Mouse (Mus musculus) hindbrain, embryonic 12.5 days (tissue): ENCODE results near the gene Rabggta. TPM values are rescaled to one million over a fixed set of nuclear protein-coding genes. Genes with fewer than 3 reads are reported as not detected.

ENCODE experiments used
- ATAC-seq: fragments of 200-750 bp; cut with Nextera tagmentation; 2 replicates; pipeline ENCODE4 v1.8.0; 2017; ENCODE audit warnings: moderate TSS enrichment; ENCODE audit not compliant: low FRiP score
- H3K27ac ChIP-seq: fragments of 300-500 bp; sonication (generic); 2 replicates; pipeline ENCODE4 v1.5.1; 2016; ENCODE audit warnings: mild to moderate bottlenecking
- H3K27me3 ChIP-seq: fragments of 300-500 bp; sonication (generic); 2 replicates; pipeline ENCODE4 v1.6.1; 2016; ENCODE audit warnings: mild to moderate bottlenecking
- H3K36me3 ChIP-seq: fragments of 300-500 bp; sonication (generic); 2 replicates; pipeline ENCODE4 v1.6.1; 2016; ENCODE audit warnings: mild to moderate bottlenecking
- H3K4me1 ChIP-seq: fragments of 300-500 bp; sonication (generic); 2 replicates; pipeline ENCODE4 v1.6.1; 2016
- H3K4me2 ChIP-seq: fragments of 300-500 bp; sonication (generic); replicated peaks from 2 replicates; pipeline ENCODE4 v1.6.1; 2016; ENCODE audit warnings: mild to moderate bottlenecking
- H3K4me3 ChIP-seq: fragments of 300-500 bp; sonication (generic); 2 replicates; pipeline ENCODE4 v1.5.1; 2016; ENCODE audit warnings: mild to moderate bottlenecking
- H3K9ac ChIP-seq: fragments of 300-500 bp; sonication (generic); 2 replicates; pipeline ENCODE4 v1.6.1; 2016; ENCODE audit warnings: mild to moderate bottlenecking, moderate library complexity
- H3K9me3 ChIP-seq: fragments of 300-500 bp; sonication (generic); replicated peaks from 2 replicates; pipeline ENCODE4 v1.6.1; 2016; ENCODE audit warnings: mild to moderate bottlenecking
- WGBS: fragments of 180-500 bp; shearing (Covaris S2); methylation state at CpG from one replicate; pipeline ENCODE4 v1.1.7; 2016; 5-methylcytosine and 5-hydroxymethylcytosine counted together
- polyA plus RNA-seq: library from polyadenylated mRNA; unstranded; fragments of >200 nt; fragmentation: Nextera tagmentation; extraction: Ambion mirVana; gene quantifications from 2 replicates; pipeline ENCODE4 v1.2.1, GENCODE M21; 2016

Rabggta gene
- polyA plus RNA-seq, 1 experiment from 2014 or later, result 38.1 TPM

GRCm38 (mm10) chr14:55713007-55713728 lies 8.9 kb downstream of the Rabggta start:
- H3K9me3 ChIP-seq, result no peaks in the 10 kb centered on the region
- H3K4me3 ChIP-seq, result no peak overlapping the region
- no peak overlapping the region for H3K27ac ChIP-seq
- H3K4me1 ChIP-seq, result no peaks in the 10 kb centered on the region
- peaks cover 28% of the 10 kb centered on the region for H3K27me3 ChIP-seq
- peaks cover 21% of the 10 kb centered on the region for H3K36me3 ChIP-seq
- no peak overlapping the region for H3K9ac ChIP-seq
- H3K4me2 ChIP-seq, result 0 out of 2 replicates have a peak overlapping the region, but pooled peaks have one; percentile 3
- 14% methylated on average over 24 of the region's 25 CpGs for WGBS
- ATAC-seq, result no peak

- H3K27ac ChIP-seq, result no peak overlapping the region
- WGBS, result 86% methylated on average over 7 of the region's 7 CpGs
- H3K4me1 ChIP-seq, result no peaks in the 10 kb centered on the region
- no peaks in the 10 kb centered on the region for H3K9me3 ChIP-seq
- peaks cover 8% of the 10 kb centered on the region; the same call in 1 of the 2 replicates for H3K36me3 ChIP-seq
- peaks cover 28% of the 10 kb centered on the region for H3K27me3 ChIP-seq
- no peak overlapping the region for H3K4me2 ChIP-seq
- ATAC-seq, result no peak
- no peak overlapping the region for H3K4me3 ChIP-seq
- H3K9ac ChIP-seq, result no peak overlapping the region
These were observed 10.3 kb downstream of the Rabggta start for GRCm38 (mm10) chr14:55711786-55712185.

- Histone ChIP-seq H3K27ac (no peak overlapping the region), H3K4me2 (no peak overlapping the region), H3K27me3 (peaks cover 28% of the 10 kb centered on the region), H3K36me3 (no peaks in the 10 kb centered on the region), H3K9ac (no peak overlapping the region), H3K4me3 (no peak overlapping the region), H3K9me3 (no peaks in the 10 kb centered on the region), H3K4me1 (no peaks in the 10 kb centered on the region)
- no peak for ATAC-seq
- WGBS, result 81% methylated on average over 4 of the region's 4 CpGs
These were observed 12.6 kb downstream of the Rabggta start for GRCm38 (mm10) chr14:55709509-55709908.

GRCm38 (mm10) chr14:55707397-55707796 lies 14.7 kb downstream of the Rabggta start:
- Histone ChIP-seq H3K27me3 (peaks cover 10% of the 10 kb centered on the region), H3K4me2 (no peak overlapping the region), H3K27ac (no peak overlapping the region), H3K9ac (no peak overlapping the region), H3K9me3 (no peaks in the 10 kb centered on the region), H3K36me3 (no peaks in the 10 kb centered on the region), H3K4me3 (no peak overlapping the region), H3K4me1 (no peaks in the 10 kb centered on the region)
- 73% methylated on average over 5 of the region's 5 CpGs for WGBS
- ATAC-seq, result no peak

- Histone ChIP-seq H3K4me1 (no peaks in the 10 kb centered on the region), H3K27me3 (no peaks in the 10 kb centered on the region), H3K4me3 (no peak overlapping the region), H3K9me3 (no peaks in the 10 kb centered on the region), H3K27ac (no peak overlapping the region), H3K36me3 (no peaks in the 10 kb centered on the region), H3K4me2 (no peak overlapping the region), H3K9ac (no peak overlapping the region)
- 87% methylated on average over 8 of the region's 8 CpGs for WGBS
- no peak for ATAC-seq
These were observed 15.9 kb downstream of the Rabggta start for GRCm38 (mm10) chr14:55706051-55706600.

- Histone ChIP-seq H3K4me3 (no peak overlapping the region), H3K9ac (no peak overlapping the region), H3K36me3 (no peaks in the 10 kb centered on the region), H3K4me1 (no peaks in the 10 kb centered on the region), H3K4me2 (no peak overlapping the region), H3K27me3 (no peaks in the 10 kb centered on the region), H3K27ac (no peak overlapping the region), H3K9me3 (no peaks in the 10 kb centered on the region)
- no peak for ATAC-seq
- 69% methylated on average over 6 of the region's 6 CpGs for WGBS
These were observed 19.3 kb downstream of the Rabggta start for GRCm38 (mm10) chr14:55702761-55703160.

GRCm38 (mm10) chr14:55701131-55701530 lies 20.9 kb downstream of the Rabggta start:
- Histone ChIP-seq H3K27ac (no peak overlapping the region), H3K36me3 (no peaks in the 10 kb centered on the region), H3K4me3 (no peak overlapping the region), H3K9ac (no peak overlapping the region), H3K9me3 (no peaks in the 10 kb centered on the region), H3K4me1 (no peaks in the 10 kb centered on the region), H3K4me2 (no peak overlapping the region), H3K27me3 (no peaks in the 10 kb centered on the region)
- ATAC-seq, result no peak
- WGBS, result 69% methylated on average over 9 of the region's 9 CpGs

GRCm38 (mm10) chr14:55697226-55697625 lies 24.8 kb downstream of the Rabggta start:
- no peaks in the 10 kb centered on the region for H3K9me3 ChIP-seq
- H3K27ac ChIP-seq, result no peak overlapping the region
- WGBS, result 89% methylated on average over 4 of the region's 4 CpGs
- H3K4me2 ChIP-seq, result no peak overlapping the region
- no peaks in the 10 kb centered on the region for H3K36me3 ChIP-seq
- H3K4me3 ChIP-seq, result no peak overlapping the region
- no peaks in the 10 kb centered on the region for H3K27me3 ChIP-seq
- H3K9ac ChIP-seq, result no peak overlapping the region
- no peaks in the 10 kb centered on the region for H3K4me1 ChIP-seq
- ATAC-seq, result no peak

GRCm38 (mm10) chr14:55689433-55689832 lies 32.6 kb downstream of the Rabggta start:
- H3K36me3 ChIP-seq, result no peaks in the 10 kb centered on the region
- no peak overlapping the region for H3K4me3 ChIP-seq
- H3K27me3 ChIP-seq, result no peaks in the 10 kb centered on the region
- WGBS, result 76% methylated on average over 10 of the region's 10 CpGs
- H3K27ac ChIP-seq, result no peak overlapping the region
- H3K9ac ChIP-seq, result no peak overlapping the region
- no peak overlapping the region for H3K4me2 ChIP-seq
- no peak for ATAC-seq
- no peaks in the 10 kb centered on the region for H3K9me3 ChIP-seq
- no peaks in the 10 kb centered on the region for H3K4me1 ChIP-seq

- 12% methylated on average over 3 of the region's 3 CpGs for WGBS
- peak; percentile 33 for ATAC-seq
- Histone ChIP-seq H3K36me3 (peaks cover 31% of the 10 kb centered on the region), H3K27ac (no peak overlapping the region), H3K4me2 (peak overlapping the region; percentile 74), H3K9me3 (no peaks in the 10 kb centered on the region), H3K27me3 (no peaks in the 10 kb centered on the region), H3K4me3 (peak overlapping the region; percentile 82), H3K4me1 (peaks cover 11% of the 10 kb centered on the region), H3K9ac (0 out of 2 replicates have a peak overlapping the region, but pooled peaks have one; percentile 79)
These were observed 40.0 kb downstream of the Rabggta start for GRCm38 (mm10) chr14:55682118-55682493.

- peak within 1 kb of the TSS; percentile 82 for H3K4me3 ChIP-seq
- no peaks in the 10 kb centered on the region for H3K9me3 ChIP-seq
- H3K4me1 ChIP-seq, result peaks cover 11% of the 10 kb centered on the region
- WGBS, result under 1% methylated on average over 66 of the region's 66 CpGs
- H3K9ac ChIP-seq, result peak within 1 kb of the TSS; percentile 79
- peaks cover 38% of the 10 kb centered on the region for H3K36me3 ChIP-seq
- ATAC-seq, result peak; percentile 99
- H3K27me3 ChIP-seq, result no peaks in the 10 kb centered on the region
- peak within 1 kb of the TSS; percentile 80 for H3K27ac ChIP-seq
- peak within 1 kb of the TSS; percentile 74 for H3K4me2 ChIP-seq
These were observed 40.6 kb downstream of the Rabggta start, which contains the start of gene Tinf2 for GRCm38 (mm10) chr14:55681160-55682117. Gene Tinf2 (minus strand): TSS chr14:55681820.

GRCm38 (mm10) chr14:55677615-55678014 lies 44.4 kb downstream of the Rabggta start:
- no peak overlapping the region for H3K9ac ChIP-seq
- peaks cover 53% of the 10 kb centered on the region for H3K36me3 ChIP-seq
- H3K4me1 ChIP-seq, result peaks cover 15% of the 10 kb centered on the region
- no peak overlapping the region for H3K27ac ChIP-seq
- no peaks in the 10 kb centered on the region for H3K27me3 ChIP-seq
- no peak overlapping the region for H3K4me3 ChIP-seq
- no peaks in the 10 kb centered on the region for H3K9me3 ChIP-seq
- ATAC-seq, result no peak
- WGBS, result 92% methylated on average over 4 of the region's 4 CpGs
- H3K4me2 ChIP-seq, result no peak overlapping the region
